Mouse (Mus musculus) intestine, postnatal 0 days (tissue): ENCODE measurements at regions not wholly inside any gene's neighbourhood (a gene's known extent, or its start where the extent isn't known, plus 50 kb on each side); places are given as distances from the start of the nearest gene placed in this dataset.

Experiments
- ATAC-seq: fragments of 200-750 bp; cut with Nextera tagmentation; 2 replicates; pipeline ENCODE4 v1.8.0; 2017; ENCODE audit warnings: mild to moderate bottlenecking, moderate TSS enrichment, moderate library complexity
- H3K27ac ChIP-seq: fragments of 300-500 bp; sonication (generic); 2 replicates; pipeline ENCODE4 v1.5.1; 2014; ENCODE audit warnings: mild to moderate bottlenecking, low read depth, low read length, moderate library complexity
- H3K27me3 ChIP-seq: fragments of 300-500 bp; sonication (generic); replicated peaks from 2 replicates; pipeline ENCODE4 v1.6.1; 2014; ENCODE audit warnings: low read length, mixed read lengths; ENCODE audit not compliant: control insufficient read depth, insufficient read depth
- H3K36me3 ChIP-seq: fragments of 300-500 bp; sonication (generic); 2 replicates; pipeline ENCODE4 v1.6.1; 2014; ENCODE audit warnings: mild to moderate bottlenecking, moderate library complexity; ENCODE audit not compliant: control insufficient read depth, insufficient read depth
- H3K4me1 ChIP-seq: fragments of 300-500 bp; sonication (generic); replicated peaks from 2 replicates; pipeline ENCODE4 v1.6.1; 2014; ENCODE audit warnings: antibody characterized with exemption, low read length, mixed read lengths; ENCODE audit not compliant: control insufficient read depth, insufficient read depth
- H3K4me2 ChIP-seq: fragments of 300-500 bp; sonication (generic); replicated peaks from 2 replicates; pipeline ENCODE4 v1.6.1; 2014; ENCODE audit warnings: low read depth, mild to moderate bottlenecking, moderate library complexity
- H3K4me3 ChIP-seq: fragments of 300-500 bp; sonication (generic); 2 replicates; pipeline ENCODE4 v1.5.1; 2014; ENCODE audit warnings: low read depth, low read length
- H3K9ac ChIP-seq: fragments of 300-500 bp; sonication (generic); 2 replicates; pipeline ENCODE4 v1.6.1; 2014; ENCODE audit warnings: mild to moderate bottlenecking, low read depth, low read length
- H3K9me3 ChIP-seq: fragments of 300-500 bp; sonication (generic); 2 replicates; pipeline ENCODE4 v1.6.1; 2016; ENCODE audit warnings: mixed run types; ENCODE audit not compliant: control insufficient read depth
- CTCF ChIP-seq: sonication (generic); IDR thresholded peaks from 2 replicates; pipeline ENCODE4 v1.5.1; 2016; ENCODE audit warnings: low read depth, mild to moderate bottlenecking, control low read depth, antibody characterized with exemption, moderate library complexity
- WGBS: fragments of 180-500 bp; shearing (Covaris S2); extraction: QIAGEN DNeasy Blood & Tissue Kit; methylation state at CpG from one replicate; pipeline ENCODE4 v1.1.7; 2014; 5-methylcytosine and 5-hydroxymethylcytosine counted together

DNA sequence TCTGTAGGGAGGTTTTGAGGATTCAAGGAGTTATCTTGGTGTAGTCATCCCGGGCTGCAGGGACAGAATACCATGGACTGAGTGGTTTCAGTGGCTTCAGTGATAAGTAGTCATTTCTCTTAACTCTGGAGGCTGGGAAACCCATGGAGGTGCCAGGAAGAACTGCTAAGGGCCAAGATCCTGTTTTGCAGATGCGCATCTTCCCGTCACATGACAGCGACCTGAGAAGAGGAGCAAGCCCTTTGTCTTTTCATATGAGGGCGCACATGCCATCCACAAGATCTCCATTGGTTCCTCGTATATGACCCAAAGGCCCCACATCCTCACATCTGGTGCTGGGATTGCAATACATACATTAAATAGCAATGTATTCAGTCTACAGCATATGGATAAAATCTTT is 419.7 kb downstream of the Lrig3 start:
- Histone ChIP-seq H3K9ac (no peak overlapping the region), H3K4me1 (no peaks in the 10 kb centered on the region), H3K4me2 (no peak overlapping the region), H3K4me3 (no peak overlapping the region), H3K27ac (no peak overlapping the region), H3K9me3 (no peaks in the 10 kb centered on the region), H3K36me3 (no peaks in the 10 kb centered on the region), H3K27me3 (no peaks in the 10 kb centered on the region)
- WGBS: 82% methylated on average over 6 of the region's 6 CpGs
- no peak for ATAC-seq
- TF ChIP-seq CTCF: no peak

DNA sequence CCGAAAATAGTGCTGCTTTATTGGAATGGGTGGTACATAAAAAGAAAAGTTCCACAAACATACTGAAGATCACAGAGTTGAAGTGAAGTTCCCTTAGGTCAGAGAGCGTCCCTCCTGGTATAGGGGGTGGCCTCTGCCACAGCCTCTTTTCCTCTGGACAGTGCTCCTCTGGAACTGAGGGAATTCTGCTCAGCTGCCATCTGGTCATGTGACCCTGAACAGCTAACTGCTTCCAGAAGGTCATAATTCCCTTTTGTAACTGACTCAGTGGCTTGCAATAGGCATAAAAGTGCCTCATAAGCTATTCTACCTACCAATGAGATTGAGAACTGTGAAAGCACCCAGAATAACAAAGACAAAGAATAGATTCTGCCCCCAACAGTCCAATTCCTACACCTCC is 414.4 kb downstream of the Lrig3 start:
- no peak overlapping the region for H3K27ac ChIP-seq
- H3K9me3 ChIP-seq: no peaks in the 10 kb centered on the region
- no peaks in the 10 kb centered on the region for H3K4me1 ChIP-seq
- TF ChIP-seq CTCF: no peak
- H3K4me2 ChIP-seq: no peak overlapping the region
- no peaks in the 10 kb centered on the region for H3K36me3 ChIP-seq
- no peak overlapping the region for H3K9ac ChIP-seq
- no peak overlapping the region for H3K4me3 ChIP-seq
- no peaks in the 10 kb centered on the region for H3K27me3 ChIP-seq
- ATAC-seq: no peak
- 89% methylated on average over 2 of the region's 2 CpGs for whole genome bisulfite sequencing

DNA sequence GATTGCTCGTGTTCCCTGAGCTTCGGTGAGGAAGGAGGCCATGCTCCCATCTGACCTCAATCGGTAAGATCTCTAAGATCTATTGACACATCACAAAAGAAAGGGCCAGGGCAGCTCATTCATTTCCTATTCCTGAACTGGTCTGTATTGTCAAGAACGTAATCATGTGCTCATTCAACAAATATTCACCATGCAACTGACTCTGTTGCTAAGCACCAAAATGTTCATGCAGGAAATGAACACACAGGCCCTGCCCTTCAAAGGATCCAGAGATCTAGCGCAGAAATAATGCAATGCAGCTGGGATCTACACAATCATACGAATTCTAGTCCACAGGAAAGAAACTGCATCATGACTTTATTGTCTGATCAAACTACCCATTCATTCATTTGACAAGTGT is 413.3 kb downstream of the Lrig3 start:
- ATAC-seq: no peak
- Histone ChIP-seq H3K4me3 (no peak overlapping the region), H3K9ac (no peak overlapping the region), H3K27ac (no peak overlapping the region), H3K4me2 (no peak overlapping the region), H3K4me1 (no peaks in the 10 kb centered on the region), H3K27me3 (no peaks in the 10 kb centered on the region), H3K36me3 (no peaks in the 10 kb centered on the region), H3K9me3 (no peaks in the 10 kb centered on the region)
- 12% methylated on average over 6 of the region's 6 CpGs for WGBS
- no peak for TF ChIP-seq CTCF

DNA sequence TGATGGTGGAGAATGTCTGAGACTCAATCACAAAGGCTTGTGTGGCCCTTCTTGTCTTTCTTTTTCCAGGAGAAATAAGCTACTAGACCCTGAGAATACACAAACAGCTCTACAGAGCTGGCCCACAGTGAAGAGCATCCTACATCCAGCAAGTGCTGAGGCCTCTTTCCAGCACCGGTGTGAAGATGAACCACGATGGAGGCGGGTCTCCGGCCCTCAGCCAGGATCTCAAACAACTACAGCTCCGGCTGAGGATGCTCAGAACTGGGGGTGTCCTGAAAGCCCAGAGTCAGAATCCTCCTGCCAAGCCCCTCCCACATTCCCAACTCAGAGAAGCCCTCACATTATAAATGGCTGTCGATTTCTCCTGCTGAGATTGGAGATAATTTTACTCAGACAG is 407.9 kb downstream of the Lrig3 start:
- no peak overlapping the region for H3K4me2 ChIP-seq
- 63% methylated on average over 6 of the region's 6 CpGs for WGBS
- no peaks in the 10 kb centered on the region for H3K4me1 ChIP-seq
- no peak overlapping the region for H3K4me3 ChIP-seq
- H3K27ac ChIP-seq: no peak overlapping the region
- H3K9me3 ChIP-seq: no peaks in the 10 kb centered on the region
- H3K27me3 ChIP-seq: no peaks in the 10 kb centered on the region
- no peak overlapping the region for H3K9ac ChIP-seq
- TF ChIP-seq CTCF: no peak
- H3K36me3 ChIP-seq: no peaks in the 10 kb centered on the region
- ATAC-seq: no peak

DNA sequence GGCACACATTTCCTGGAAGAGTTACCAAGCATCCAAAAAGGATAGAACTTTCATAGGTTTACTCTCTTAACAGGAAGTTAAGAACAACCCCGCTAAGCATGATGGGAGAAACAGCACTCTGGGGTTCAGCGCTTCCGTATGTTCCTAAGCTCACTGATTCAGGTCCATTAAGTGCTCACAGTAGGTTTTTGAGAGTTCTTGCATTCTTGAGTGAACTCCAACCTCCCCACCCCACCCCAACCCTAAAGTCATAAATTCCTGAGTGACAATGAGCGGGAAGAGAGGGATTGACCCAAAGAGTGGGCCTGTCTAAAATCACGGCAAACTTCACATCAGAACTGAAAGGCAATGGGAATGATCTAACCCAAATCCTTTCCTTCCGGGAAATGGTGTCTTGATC is 405.9 kb downstream of the Lrig3 start:
- 81% methylated on average over 6 of the region's 6 CpGs for WGBS
- TF ChIP-seq CTCF: no peak
- Histone ChIP-seq H3K27ac (no peak overlapping the region), H3K9me3 (no peaks in the 10 kb centered on the region), H3K4me2 (no peak overlapping the region), H3K4me3 (no peak overlapping the region), H3K36me3 (no peaks in the 10 kb centered on the region), H3K9ac (no peak overlapping the region), H3K27me3 (no peaks in the 10 kb centered on the region), H3K4me1 (no peaks in the 10 kb centered on the region)
- no peak for ATAC-seq

DNA sequence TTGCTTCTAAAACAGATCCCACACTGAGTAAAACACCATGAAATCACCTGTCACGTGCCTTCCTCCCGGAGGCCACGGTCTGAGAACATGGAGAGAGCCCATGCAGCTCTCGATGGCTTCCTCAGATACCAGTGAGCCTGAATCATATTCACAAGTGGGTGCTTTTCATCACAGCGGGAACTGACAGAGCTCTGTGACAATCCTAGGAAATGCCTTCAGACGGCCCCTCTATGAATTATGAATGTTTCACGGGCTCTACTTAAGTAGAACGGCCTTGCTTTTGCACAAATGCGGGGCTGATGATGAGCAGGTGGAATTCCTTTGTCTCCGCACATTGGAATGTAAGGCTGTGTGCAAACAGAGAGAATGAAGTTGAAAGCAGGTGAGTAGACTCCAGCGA is 383.1 kb downstream of the Lrig3 start:
- ATAC-seq: no peak
- TF ChIP-seq CTCF: no peak
- WGBS: 64% methylated on average over 11 of the region's 11 CpGs

DNA sequence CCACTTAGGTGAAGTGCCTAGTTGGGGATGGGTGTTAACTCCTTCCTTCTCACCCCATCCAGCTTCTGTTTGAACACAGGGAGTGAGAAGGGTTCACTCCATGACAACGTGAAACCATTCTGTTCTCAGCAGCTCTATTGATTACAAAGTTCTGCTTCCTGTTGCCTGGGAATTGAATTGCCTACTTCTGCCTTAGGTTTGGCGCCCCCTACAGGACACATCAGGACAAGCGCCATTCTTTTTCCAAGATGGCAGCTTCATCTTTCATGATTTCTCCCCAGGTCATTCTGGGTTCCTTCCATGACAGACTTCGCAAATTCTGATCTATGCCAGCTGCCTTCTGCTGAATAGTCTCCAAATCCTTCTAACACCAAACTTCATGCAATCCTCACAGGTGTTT is 371.5 kb downstream of the Lrig3 start:
- Histone ChIP-seq H3K4me1 (no peaks in the 10 kb centered on the region), H3K27me3 (no peaks in the 10 kb centered on the region), H3K27ac (no peak overlapping the region), H3K4me3 (no peak overlapping the region), H3K9ac (no peak overlapping the region), H3K4me2 (no peak overlapping the region), H3K9me3 (no peaks in the 10 kb centered on the region), H3K36me3 (no peaks in the 10 kb centered on the region)
- peak; percentile 53 for TF ChIP-seq CTCF
- no peak for ATAC-seq
- WGBS: 72% methylated on average over 4 of the region's 4 CpGs

More for the DNA sequence above, 383.1 kb downstream of the Lrig3 start:
- H3K9ac ChIP-seq: no peak overlapping the region
- no peaks in the 10 kb centered on the region for H3K9me3 ChIP-seq
- no peak overlapping the region for H3K4me3 ChIP-seq
- no peak overlapping the region for H3K4me2 ChIP-seq
- H3K27me3 ChIP-seq: no peaks in the 10 kb centered on the region
- no peaks in the 10 kb centered on the region for H3K4me1 ChIP-seq
- H3K36me3 ChIP-seq: no peaks in the 10 kb centered on the region
- no peak overlapping the region for H3K27ac ChIP-seq
